Mouse (Mus musculus) gastrocnemius, postnatal 10 days (tissue): Measurements from ENCODE around the gene Aknad1. TPM values are rescaled to one million over a fixed set of nuclear protein-coding genes. Genes with fewer than 3 reads are reported as not detected.

Experiments
- DNase-seq: peaks from one replicate; pipeline ENCODE4 v3.0.0; 2021; ENCODE audit warnings: mixed read lengths
- long read RNA-seq, 2 experiments: library from polyadenylated mRNA; stranded (forward); transcript quantifications; one replicate each; pipeline ENCODE4 v2.0.0; 2021
- total RNA-seq, 2 experiments: library from RNA; stranded (reverse); gene quantifications; 2 replicates each; pipeline ENCODE4 v1.2.3; 2021

Aknad1 gene
- under 1 TPM; 0.27 to 0.31 TPM for total RNA-seq
- long read RNA-seq, experiment 1 = 0 reads
- long read RNA-seq, experiment 2 = 0 reads

DNA sequence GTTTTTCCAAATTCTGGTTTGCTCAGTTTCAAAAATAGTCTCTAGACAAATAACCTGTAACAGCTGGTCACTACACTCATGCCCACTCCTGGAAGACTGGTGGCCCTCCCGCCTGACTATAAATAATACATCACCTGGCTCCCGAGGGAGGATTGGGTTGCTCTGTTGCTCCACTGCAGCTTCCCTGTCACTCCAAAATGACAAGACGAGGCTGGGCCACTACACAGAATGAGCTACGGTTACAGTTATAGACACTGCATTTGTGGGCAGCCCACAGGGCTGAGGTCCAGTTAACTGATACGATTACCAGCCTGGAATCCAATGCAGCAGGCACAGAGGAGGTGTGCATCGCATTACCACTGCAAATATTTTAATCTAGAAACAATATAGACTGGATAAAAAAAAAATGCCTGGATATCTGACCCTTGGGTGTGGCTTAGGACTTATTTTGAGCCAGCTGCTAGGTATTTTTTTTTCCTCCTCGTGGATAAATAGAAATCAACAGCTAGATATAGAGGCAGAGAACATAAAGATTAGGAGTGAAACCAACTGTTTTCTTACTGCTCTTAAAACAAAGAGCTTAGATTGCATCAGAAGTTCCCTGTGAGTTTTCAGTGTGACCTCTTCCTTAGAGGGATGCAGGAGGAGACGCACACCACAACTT, at the start of gene Aknad1:
Gene Aknad1, plus strand, starts transcription at position 614 of the 664 bp plus-strand sequence.
- DNase-seq = no peak

DNA sequence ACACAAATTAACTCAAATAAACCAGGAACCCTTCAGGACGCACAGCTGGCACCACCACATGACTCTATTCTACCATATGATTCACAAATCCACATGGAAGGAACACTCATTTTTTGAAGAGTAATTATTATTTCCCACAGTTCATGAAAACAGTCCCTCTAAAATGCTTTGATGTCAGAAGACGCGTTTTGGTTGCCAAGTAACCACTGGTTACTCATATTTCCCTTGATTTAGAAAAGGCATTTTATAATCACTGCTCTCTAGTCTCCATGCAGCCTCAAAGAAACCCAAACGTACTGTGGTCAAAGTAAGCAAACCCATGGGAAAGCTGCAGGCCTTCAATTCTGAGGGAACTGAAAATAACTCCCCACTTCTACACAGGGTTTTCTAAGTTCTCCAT, 49.5 kb upstream of the Aknad1 start:
- DNase-seq = no peak

DNA sequence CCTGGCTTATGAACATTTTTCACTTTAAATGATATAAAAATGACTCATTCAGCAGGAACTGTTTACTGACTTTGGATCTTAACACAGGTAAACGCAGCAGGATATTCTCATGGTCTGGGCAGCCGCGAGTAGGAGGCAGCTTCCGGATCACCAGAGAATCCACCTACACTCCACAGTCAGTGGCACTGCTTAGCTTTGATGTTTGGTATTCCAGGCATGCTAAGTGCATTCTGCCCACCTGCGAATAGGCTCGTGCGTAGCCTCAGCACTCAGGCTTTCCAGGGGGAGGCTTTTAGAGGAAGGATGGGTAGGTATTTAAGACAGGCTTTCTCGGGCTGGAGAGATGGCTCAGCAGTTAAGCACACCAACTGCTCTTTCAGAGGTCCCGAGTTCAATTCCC, 45.1 kb upstream of the Aknad1 start:
- DNase-seq = no peak

DNA sequence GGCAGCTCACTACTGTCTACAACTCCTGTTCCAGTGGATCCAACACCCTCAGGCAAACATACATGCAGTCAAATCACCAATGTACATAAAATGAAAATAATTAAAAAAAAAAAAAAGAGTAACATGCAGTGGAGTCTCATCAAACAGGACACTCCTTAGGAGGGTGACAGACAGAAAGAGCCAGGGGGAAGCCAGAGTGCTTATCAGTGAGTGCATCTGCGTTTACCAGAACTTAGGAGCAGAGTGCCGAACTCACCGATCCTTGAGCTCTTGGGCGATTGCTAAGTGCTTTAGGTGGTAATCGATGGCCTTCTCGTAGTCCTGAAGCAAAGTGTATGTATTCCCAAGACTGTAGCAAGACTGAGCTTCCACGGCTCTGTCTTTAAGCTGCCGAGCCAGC, 40.8 kb upstream of the Aknad1 start:
- DNase-seq = no peak

DNA sequence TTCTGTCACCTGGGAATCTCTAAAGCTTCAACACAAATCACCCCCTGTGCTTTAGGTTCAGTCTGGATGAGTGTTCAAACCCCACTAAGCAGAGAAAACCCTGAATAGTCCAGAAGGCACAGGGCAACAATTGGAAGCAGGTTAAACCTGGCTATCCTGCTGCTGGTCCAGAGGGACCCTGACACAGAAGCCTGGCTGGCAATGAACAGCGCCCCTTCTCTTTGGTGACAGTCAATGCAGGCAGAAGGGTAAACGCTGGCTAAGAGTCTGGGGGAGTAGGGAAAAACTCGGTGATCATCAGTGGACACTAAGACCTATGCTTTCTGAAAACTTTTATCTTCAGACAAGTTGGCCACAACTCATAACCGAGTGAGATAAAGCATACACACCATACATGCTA, 39.7 kb upstream of the Aknad1 start:
- DNase-seq = no peak

DNA sequence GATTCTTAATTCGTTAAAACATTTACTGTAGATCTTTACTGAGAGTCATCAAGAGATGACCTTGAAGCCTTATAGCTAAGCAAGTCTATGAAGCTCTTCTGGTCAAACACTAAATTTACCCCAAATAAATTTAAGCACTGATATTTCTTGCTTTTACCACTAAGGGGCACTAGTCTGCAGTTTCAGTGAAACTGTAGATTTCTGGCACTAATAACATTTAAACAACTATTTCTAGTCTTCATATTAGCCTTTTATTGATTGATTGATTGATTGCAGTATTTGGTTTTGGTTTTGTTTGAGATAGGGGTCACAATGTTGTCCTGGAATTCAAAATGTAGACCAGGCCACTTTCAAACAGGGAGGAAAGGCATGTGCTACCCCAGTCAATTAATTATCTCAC, 38.2 kb upstream of the Aknad1 start:
- DNase-seq = no peak

DNA sequence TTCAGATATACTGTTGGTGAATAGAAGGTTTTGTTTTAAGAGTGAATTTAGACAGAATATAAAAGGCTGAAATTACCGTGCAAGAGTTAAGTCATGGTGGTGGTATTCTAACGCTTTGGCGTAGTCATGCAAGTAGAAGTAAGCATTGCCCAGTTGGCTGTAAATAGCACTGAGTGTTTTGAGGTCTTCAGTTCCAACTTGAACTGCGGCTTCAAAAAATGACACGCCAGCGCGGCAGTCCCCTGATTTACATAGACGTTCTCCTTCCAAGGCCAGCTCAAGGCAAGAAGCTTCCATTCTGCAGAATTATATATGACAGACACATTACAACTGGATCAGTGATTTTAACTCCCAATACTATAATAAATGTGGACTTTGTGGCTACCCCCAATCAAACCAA, 36.7 kb upstream of the Aknad1 start:
- no peak for DNase-seq

DNA sequence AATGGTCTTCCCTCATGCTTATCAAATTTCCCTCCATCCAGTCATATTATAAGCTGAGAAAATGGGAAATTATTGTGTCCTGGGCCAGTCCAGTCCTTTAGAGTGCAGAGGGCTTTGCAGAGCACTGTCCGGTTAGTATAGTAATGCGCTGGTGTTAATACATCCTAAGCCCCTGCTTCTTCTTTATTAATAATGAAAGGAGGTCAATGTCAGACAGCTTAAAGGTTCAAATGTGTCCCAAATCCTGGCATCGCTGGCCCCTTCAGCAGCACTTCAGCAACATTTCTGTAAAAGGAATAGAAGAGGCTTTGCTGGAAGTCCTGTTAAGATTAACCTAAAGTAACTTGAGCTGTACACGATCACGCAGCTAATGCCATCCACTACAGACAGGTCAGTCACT, 28.2 kb upstream of the Aknad1 start:
- no peak for DNase-seq

DNA sequence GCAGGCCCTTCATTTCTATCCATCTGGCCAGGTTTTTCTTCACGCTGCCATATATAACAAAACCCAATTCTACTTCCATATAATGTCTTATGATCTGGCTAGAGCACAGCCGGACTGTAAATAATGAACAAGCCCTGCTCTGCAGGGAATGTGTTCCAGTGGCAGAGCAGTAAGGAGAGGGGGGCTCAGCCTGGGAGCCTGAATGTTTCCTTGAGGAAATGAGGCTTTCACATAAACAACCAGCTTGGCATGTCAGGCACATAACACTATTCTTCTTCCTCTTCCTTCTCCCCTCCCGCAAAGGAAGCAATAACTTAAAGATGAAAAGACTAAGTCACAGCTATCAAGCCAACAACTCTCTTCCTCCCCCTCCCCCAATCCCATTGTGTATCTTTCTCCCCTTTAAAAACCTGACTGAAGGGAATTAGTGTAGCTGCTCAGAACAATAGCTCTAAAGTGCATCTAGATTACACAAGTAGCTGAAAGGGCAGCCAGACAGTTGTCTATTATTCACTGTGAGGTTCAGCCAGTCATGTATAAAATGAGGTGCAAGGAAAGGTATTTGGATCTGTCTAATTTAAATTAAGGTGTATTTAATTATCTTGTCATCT, 26.3 kb upstream of the Aknad1 start:
- no peak for DNase-seq

DNA sequence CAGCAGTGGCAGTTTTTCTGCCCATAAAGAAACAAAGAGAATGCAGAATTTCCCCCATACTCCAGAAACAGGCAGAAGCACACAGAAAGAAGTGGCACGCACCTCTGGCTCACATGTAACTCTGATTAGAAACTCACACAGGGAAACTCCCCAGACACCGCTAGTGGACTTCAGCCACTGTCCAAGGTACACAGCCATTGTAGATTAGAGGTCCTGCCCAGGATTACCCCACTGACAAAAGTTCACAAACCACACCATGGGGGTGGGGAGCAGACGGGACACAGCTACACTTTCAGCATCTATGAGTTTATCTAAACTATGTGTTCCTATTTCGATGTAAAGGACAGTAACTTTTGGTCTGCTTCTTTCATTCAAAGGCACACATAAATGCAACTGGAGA, 24.6 kb upstream of the Aknad1 start:
- DNase-seq = no peak

DNA sequence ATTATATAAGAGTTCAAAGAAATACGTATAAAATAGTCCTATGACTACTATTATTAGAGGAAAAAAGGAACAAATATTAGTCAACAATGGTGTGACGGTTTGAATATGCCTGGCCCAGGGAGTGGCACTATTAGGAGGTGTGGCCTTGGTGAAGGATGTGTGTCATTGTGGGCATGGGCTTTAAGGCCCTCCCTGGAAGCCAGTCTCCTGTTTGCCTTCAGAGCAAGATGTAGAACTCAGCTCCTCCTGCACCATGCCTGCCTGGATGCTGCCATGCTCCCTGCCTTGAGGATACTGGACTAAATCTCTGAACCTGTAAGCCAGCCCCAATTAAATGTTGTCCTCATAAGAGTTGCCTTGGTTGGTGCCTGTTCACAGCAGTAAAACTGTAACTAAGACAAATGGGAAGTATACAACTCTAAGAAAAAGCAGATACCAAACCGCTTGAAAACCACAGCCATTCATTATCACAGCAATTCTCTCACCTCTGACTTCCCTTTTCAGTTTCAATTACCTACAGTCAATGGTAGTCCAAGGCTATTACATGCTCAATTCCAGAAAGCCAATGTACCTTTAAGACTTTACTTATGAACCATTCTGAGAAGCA, 21.5 kb upstream of the Aknad1 start:
- no peak for DNase-seq

DNA sequence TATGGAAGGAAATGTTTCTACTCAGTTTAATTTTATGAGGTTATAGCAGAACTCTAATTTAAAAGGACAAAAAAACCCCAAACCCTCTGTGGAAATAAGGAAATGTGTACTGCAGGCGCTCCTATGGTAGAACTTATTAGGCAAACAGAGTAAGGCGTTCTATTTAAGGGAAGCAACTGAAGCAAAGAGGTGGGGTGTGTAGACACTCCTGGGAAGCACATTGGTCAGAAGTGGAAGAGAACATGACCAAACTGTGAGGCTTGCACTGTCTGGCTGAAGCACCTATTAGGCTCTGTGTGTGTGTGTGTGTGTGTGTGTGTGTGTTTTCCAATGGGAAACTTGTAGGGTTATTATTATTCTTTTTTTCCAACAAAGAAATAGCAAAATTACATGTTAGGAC, 20.1 kb upstream of the Aknad1 start:
- DNase-seq = no peak

DNA sequence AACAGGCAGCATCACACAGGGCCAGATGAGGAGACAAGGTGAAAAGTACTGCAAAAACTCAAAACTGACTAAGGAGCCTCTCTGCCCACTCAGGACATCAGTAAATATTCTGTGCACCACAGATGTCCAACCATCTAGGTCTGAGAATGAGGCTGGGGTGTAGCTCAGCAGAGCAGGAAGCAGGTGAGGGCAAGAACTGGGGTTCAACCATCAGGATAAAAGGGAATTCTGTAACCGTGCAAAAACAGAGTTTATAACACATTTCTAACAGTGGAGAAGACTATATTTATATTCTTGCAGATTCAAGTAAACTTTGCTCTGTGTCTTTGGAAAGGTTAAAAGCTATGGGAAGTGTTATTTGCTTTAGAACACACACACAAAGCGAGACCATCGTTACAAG, 19.7 kb upstream of the Aknad1 start:
- DNase-seq = no peak

DNA sequence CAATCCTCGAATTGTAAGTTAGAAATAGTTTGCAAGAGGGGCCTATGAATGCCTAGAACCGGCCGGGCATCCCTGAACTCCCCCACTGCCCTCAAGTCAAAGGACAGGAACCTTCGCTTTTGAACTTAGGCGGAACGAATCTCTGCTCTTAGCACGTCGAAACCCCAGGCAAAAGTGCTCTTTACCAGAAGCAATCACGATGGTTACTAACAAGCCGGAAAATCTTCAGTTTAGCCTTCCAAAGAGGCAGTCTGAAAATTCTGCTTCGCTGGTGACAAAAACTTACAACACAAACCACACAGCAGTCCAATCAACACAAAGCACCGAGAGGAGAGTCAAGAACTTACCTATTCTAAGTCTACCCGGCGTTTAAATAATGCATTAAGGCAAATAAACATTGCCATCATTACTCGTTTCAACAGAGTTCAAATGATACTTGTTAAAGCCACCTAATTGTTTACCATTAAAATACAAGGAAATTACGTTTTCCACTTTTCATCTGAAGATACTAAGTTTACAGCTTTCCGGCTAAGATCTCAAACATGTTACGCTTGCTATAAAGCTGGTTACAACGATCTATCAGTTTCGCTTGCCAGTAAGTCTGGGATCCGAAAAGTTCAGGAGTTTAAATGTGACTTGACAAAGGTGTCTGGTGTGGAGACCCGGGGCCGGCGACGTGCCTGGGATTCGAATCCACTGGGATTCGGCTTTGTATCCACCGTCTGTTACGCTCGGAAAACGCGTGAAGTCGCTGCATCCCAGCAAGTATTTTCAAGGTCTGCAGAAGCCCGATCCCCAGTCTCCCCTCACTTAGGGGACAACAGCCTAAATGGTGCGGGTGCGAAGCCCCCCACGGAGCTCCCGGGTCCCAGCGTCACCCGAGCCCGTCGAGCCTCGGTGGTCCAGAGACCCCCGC, 18.1 kb upstream of the Aknad1 start:
- peak; percentile 51 for DNase-seq

DNA sequence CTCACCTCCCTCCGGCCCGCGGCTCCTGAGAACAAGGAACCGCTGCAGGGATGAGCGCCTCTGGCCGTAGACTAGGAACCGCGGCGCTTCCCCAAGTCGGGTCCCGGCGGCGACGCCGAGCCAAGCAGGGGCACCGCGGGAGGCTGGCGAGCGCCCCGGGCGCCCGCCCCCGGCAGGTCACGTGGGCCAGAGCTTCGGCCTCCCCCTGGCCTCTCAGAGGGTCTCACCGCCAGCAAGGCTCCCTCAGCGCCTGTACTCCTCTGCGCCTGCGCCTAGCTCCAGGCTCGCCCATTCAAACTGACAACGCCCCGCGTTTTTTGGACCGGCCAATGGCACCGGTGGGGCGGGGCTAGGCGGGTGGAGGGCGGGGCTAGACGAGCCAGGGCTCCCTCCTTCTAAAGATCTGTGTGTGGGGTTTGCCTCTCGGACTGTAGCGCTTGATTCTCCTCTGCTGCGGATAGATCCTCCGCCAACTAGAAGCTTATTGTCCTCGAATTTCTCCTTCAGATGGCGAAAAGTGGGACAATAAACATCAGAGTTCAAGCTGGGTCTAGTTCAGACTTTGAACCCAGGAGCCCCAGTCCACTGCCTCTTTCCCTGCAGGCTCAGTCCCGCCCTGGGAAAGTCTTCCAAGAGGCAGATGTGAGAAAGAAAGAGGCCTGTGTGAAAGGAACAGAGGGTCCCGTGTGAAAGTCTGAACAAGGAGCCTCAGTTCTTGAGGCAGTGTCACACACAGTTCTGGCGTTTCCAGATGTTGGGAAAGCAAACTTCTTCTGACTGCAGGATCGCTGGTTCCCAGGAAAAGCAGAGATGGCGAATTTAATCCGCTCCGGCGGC, 17.2 kb upstream of the Aknad1 start, which contains the start of gene Gpsm2:
Gene Gpsm2, minus strand, starts transcription at position 274 of the 837 bp plus-strand sequence.
- DNase-seq = peak; percentile 97

DNA sequence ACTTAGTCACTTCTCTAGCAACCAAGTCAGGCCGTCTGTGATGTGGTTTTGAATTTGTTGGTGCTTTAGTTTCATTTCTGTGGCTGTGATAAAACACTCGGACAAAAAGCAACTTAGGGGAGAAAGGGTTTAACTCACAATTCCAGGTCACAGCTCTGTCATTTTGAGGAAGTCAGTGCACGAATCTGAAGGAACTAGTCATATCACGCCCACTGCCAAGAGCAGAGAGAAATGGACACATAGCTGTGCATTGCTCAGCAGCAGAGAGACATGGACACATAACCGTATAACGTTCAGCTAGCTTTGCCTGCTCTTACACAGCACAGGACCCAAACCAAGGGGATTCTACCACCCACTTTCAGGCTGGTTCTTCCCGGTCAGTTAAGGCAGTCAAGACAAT, 13.0 kb upstream of the Aknad1 start:
- DNase-seq = no peak

DNA sequence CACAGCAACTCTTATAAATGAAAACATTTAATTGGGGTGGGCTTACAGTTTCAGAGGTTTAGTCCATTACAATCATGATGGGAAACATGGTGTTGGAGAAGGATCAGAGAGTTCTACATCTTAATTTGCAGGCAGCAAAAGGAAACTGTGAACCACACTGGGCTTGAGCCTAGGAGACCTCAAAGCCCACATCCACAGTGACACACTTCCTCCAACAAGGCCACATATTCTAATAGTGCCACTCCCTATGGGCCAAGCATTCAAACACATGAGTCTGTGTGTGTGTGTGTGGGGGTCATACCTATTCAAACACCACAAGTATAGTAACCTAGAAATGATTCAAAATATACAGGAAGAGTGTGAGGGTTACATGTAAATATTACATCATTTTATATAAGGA, 12.1 kb upstream of the Aknad1 start:
- no peak for DNase-seq

DNA sequence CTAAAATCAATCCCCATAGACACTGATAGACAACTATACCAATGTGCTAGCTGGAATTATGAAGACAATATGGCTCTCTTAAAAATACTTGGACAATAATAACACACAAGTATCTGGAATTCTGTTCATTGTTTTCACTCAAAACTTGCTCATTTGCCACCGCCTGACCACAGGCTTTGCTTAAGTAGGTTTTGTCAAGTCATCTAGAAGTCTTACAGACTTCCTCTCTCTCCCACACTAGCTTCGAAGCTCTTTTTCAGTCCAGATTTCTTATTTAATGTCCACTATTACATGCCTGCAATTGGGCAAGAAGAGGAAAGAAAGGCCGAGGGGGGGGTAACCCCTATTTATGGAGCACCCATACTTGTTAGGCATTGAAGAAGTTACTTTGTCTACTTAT, 11.7 kb upstream of the Aknad1 start:
- DNase-seq = no peak

DNA sequence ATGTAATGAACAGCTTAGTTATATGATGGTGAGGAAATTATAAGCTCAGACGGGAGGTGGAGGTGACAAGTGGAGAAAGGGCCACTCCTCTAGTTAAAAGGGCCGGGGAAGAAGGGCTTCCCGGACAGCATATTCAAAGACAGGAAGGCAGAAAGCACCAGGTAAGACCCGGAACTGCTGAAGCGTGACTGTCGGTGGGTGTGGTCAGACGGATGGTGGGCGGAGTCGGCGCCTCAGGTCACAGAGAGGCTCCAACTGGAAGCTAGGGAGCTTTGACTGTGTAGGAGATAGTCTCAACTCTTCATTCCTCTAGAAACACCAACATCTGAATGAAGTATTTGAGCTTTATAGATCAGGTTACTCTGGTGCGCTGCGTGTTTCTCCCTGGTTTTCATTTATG, 9.1 kb upstream of the Aknad1 start:
- no peak for DNase-seq

DNA sequence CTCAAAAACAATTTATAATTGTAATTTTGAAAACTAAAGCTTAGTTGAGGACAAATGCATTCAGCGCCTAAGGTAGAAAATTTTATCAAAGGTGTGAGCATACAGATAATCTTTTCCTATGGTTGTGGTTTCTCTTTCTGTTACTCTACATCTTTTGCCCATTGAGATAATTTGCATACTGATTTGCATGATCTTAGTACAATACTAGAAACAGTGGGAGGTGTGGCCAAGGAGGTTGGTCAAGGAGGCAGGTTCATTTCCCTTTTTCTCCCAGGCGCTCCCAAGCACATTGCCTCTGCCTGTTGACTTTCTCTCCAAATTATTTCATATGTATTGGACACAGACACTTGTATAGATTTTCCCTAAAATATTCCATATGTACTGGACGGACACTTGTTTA, 1.7 kb upstream of the Aknad1 start:
- DNase-seq = no peak

DNA sequence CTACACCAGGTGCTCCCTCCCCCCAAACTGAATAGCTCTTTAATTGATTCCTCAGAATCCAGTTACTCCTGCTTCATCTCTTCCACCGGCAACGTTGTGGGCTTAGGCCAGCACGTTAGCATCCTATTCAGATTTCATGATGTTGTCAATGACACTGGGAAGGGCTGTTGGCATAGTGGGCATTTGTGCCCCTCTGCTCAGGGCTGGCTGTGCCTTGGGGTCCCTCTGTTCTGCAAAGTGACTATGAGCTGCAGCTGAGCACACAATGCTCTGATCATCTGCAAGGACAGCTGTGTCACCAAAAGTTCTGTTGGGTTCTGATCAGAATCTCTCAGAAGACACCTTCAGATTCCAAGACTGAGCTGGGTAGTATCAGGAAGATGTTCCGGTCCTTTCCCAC, 4.6 kb downstream of the Aknad1 start:
- no peak for DNase-seq

DNA sequence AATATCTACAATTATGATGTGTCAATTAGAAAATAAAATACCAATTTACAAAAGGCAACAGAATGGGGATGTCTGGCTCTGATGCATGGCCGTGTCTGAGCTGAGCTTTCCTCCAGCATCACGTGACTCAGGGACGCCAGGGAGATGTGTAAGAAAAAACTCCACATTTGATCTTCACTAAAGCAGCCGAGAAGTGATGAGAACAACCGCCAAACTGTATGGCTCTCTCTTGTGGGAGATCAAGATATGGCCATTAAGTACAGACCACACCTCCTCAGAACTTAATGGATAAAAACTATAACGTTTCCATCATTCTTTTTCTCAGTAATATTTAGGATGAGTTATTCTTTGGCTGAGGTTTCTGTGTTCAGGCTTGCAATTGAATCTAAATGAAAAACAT, 11.6 kb downstream of the Aknad1 start:
- no peak for DNase-seq
